Mouse (Mus musculus) right cerebral cortex, adult 18-20 months (tissue): Measurements from ENCODE around the gene Pdcd1lg2.

Experiments used
- DNase-seq: peaks from one replicate; pipeline ENCODE4 v3.0.0; 2022; ENCODE audit warnings: mixed read lengths

Pdcd1lg2 gene

GRCm38 (mm10) chr19:29410619-29411018 is at the start of gene Pdcd1lg2:
Gene Pdcd1lg2, plus strand, starts transcription at chr19:29410919.
- no peak for DNase-seq

DNA sequence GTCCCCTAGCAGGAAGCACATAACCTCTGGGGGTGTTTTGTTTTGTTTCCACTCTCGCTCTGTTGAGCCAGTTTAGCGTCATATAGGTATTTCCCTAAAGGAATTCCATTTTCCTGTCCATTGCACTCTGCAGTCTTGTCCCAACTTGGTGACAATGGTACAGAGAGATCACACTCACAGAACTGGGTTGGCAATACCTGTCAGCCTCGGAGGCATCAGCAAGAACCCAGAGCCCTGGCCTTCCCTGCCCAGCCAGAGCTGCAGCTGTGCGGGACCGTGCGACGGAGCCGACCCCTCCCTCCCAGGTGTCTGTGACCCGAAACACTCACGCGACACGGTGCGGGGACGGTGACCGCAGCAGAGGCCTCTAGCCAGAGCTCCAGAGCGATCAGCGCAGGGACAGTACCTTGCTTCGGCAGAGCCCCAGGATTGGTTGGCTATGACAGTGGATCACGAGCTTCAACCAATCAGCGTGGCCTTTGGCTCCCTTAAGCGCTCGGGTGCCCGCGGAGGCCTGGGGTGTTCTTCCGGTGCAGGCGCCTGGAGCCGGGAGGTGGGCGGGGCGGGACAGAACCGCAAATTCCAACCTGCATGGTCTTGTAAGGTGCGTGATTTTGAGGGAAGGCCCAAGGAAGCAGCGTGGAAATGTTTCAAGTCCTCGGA is 49.1 kb upstream of the Pdcd1lg2 start:
- peak; percentile 96 for DNase-seq

DNA sequence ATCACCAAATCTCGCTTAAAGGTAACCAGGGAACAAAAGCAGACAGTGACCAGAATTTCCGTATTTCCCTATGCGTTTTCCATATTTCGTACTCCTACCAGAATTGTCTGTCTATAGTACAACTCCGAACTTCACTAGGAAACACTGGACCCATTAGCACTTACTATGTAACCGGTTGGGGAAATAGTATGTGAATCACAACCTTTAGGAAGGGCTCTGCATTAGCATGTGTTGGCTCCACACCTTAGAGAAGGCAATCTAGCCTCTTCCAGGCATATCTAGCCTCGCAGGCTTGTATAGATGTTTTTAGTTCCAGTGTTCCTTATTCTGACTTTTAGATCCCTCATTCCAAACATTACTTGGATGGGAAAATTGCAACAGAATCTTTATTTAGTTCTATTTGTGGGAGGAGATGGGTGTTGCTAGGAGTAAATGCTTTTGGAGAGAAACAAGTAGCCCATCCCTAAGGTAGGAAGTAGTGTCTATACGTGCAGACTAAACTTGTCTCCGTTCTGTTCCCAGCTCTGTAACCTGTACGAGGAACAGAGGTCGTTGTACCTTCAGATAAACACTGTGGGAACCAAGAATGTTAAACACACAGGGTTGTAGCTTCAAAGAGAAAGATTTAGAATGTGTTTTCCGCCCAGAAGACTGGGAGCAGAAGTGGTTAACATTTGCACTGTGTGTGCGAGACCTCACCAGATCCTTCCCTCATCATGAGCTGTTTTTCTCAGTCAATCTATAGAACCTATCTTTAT is 48.4 kb upstream of the Pdcd1lg2 start:
- no peak for DNase-seq

- no peak for DNase-seq
These were observed 47.2 kb upstream of the Pdcd1lg2 start for GRCm38 (mm10) chr19:29363557-29363956.

- no peak for DNase-seq
These were observed 46.6 kb upstream of the Pdcd1lg2 start for GRCm38 (mm10) chr19:29364076-29364475.

DNA sequence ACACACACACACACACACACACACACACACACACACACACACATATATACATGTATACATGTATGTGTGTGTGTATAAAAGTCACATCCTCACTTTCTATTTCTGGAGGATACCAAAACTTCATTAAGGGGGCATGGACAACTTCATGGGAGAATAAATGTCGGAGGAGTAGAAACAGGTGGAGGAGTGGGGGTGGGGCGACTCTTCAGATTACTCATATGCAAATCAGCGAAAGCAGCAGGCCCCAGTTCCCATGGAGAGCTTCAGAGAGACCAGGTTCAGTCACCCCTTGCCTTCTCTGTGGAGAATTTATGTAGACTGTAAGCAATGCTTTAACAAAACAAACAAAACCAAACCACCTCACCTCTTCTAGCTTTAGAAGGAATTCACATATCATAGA is 45.6 kb upstream of the Pdcd1lg2 start:
- DNase-seq, result no peak

DNA sequence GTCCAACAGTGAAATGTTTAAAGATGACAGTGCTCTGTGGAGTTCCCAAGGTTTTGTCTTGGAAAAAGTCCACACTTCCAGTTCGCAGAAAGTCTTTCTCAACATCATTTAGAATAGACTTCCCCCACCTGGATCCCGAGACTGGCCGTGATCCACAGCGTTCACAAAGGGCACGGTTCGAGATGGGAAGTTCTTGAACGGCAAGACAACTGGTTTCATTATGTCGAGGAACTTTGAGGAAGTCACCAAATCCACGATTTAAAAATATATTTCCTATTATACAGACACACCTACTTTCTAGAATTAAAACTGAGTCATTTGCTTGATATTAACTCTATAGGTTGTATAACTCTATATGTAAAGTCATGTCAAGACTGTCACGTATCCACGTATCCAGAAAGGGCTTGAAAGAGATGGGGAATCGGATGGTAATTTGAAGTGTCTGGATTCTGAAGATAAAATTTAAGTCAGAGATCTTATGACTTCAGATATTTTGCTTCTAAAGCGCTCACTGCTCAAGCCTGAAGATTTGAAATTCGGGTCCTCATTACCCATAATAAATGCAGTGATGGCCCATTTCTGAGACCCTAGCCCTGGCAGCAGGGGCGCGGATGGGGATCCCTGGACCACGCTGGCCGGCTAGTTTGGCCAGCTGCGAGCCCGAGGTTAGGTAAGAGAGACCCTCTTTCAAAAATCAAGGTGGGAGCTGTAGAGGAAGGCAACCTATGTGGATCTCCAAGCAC is 44.3 kb upstream of the Pdcd1lg2 start:
- DNase-seq, result no peak

DNA sequence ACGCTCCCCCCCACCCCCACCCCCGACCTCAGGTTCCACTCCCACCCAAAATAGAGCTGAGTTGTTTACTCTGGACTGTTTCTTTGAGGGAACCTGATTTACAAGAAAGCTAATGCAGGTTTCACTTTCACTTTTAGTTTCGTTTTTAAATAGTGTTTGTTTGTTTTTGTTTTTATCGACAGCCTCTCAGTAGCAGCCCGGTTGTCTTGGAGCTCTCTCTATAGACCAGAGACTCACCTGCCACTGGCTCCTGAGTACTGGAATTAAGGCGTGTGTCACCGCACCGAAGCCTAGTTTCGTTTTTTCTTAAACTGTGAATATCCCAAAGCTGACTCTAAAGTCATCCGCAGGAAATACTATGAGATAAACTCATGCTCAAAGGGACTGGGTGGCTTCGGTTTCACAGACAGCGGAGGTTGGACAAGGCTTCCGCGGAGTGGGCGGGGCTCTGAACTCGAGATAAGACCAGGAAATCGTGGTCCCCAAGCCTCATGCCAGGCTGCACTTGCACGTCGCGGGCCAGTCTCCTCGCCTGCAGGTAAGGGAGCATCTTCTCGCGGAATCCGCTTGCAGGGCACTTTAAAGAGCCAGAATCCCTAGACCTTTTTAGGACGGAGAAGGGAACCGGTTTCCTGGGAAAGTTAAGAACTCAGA is 43.6 kb upstream of the Pdcd1lg2 start, which contains the start of the genes Plgrkt and Cd274:
Gene Plgrkt, minus strand, starts transcription at position 422 of the 654 bp plus-strand sequence.
Gene Cd274, plus strand, starts transcription at position 487 of the 654 bp plus-strand sequence.
- DNase-seq, result peak; percentile 65

GRCm38 (mm10) chr19:29368041-29368440 is 42.7 kb upstream of the Pdcd1lg2 start:
- DNase-seq, result no peak

DNA sequence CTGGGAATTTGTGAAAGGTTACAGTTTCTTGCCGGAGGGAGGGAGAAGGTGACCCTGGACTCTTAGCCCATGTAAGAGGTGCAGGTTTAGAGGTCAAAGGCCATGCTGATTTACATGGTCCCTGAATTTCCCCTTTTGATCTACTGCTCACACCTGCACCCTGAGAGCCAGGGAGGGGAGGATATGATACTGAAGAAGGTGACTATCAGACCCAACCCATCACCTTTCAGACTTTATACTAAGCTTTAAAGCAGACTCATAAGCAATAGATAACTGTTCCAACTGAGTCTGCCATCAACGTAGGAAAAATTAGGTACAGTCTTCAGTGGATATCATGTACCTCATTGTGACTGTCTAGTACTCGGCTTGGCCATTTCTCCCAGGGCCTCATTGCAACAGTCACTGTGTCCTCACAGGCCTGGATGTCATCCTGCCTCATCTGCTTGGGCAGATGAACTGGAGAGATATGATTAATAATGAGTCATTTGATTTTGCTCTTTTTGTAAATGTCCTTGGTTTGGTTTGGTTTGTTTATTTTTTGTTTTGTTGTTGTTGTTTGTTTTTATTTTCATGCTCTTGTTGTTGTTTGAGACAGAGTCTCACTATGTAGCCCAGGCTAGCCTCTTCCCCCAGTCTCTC is 41.9 kb upstream of the Pdcd1lg2 start:
- DNase-seq, result no peak

DNA sequence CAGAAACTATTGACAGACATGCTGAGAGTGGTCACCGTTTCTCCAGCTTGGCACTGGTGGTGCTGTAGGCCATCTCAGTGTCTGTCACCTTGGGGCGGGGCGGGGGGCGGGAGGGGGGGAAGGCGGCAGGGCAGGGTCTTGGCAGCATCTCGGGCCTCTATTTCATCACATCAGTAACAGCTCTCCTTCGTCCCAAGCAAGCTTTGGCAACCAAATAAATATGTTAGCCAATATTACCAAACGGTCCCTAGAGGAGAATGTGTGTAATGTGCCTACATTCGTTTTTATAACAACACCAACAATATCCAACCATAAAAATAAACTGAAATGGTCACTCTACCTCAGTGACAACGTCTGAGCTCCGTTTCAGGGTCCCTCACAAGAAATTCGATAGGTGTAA is 40.6 kb upstream of the Pdcd1lg2 start:
- no peak for DNase-seq

- DNase-seq, result no peak
These were observed 40.0 kb upstream of the Pdcd1lg2 start for GRCm38 (mm10) chr19:29370545-29371283.

GRCm38 (mm10) chr19:29371284-29372081 is 39.2 kb upstream of the Pdcd1lg2 start:
- DNase-seq, result no peak

DNA sequence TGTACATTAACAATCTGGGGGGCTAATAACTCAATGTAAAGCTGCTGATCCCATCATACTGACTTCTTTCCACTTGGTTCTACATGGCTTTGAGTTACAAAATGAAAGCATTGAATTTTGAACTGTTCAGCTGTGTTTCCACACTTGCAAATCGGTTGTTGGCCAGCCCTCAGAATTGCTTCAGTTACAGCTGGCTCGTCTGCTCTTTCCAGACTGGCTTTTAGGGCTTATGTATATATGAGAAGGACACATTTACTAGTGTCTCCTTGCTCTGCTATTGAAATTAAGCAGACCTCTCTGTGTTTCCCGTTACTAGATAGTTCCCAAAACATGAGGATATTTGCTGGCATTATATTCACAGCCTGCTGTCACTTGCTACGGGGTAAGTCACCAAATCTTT is 38.6 kb upstream of the Pdcd1lg2 start:
- peak; percentile 32 for DNase-seq

- no peak for DNase-seq
These were observed 38.1 kb upstream of the Pdcd1lg2 start for GRCm38 (mm10) chr19:29372621-29373020.

DNA sequence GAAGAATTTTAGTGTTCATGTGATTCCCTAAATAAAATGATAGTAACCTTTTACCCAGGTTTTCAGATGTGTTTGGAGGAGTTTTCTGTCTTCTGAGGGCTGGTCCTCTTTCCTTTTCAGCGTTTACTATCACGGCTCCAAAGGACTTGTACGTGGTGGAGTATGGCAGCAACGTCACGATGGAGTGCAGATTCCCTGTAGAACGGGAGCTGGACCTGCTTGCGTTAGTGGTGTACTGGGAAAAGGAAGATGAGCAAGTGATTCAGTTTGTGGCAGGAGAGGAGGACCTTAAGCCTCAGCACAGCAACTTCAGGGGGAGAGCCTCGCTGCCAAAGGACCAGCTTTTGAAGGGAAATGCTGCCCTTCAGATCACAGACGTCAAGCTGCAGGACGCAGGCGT is 37.3 kb upstream of the Pdcd1lg2 start:
- no peak for DNase-seq

DNA sequence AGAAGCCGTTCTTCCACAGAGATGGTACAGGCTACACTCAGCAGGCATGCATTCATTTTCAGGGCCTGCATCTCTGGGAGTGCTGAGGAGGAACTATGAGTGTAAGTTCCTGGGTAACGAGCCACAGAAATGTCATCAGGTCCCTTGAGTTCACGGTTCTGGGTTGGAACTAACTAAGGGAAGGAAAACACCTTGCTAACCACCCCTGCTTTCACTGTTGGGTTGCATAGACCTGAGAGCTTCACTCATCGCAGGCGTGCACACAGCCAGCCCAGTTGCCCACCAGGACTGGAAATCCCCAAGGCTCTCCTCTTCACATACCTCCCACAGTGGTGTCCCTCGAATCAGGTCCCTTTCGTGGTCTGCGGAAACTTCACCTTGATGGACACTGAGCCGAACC is 35.8 kb upstream of the Pdcd1lg2 start:
- no peak for DNase-seq

DNA sequence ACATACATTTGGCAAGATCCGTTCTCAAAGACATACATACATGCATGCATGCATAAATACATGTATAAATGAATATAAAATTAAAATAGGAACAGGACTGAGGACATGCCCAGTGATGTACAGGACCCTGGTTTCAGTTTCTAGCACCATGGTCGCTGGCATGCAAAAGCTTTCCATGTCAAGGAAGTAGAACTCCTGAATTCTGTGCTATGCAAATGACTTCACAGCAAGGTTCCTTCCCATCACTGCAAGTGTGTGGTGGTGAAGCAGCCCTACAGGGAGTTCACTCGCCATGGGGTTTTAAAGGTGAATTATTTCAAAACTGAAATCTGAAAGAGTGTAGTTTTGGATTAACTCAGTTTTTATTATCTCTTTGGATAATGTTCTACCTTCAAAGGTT is 34.3 kb upstream of the Pdcd1lg2 start:
- no peak for DNase-seq

GRCm38 (mm10) chr19:29379839-29380603 is 30.7 kb upstream of the Pdcd1lg2 start:
- DNase-seq, result no peak

DNA sequence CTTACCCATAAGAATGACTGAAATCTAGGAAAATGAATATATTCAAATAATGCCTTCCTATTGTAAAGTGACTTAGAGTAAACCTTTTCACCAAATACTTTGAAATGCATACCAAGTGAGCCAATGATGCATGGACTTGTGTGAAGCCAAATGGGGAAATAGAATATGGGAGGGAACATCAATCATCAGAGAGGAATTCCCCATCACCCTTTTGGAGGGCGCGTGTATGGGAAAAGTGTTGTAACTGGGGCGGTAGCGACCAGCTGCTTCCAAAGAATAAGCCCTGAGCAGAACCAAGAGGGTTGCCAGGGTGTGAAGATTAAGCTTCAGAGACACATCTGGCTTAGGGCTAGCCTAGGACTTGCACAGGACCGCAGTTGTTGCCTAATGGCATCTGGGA is 27.4 kb upstream of the Pdcd1lg2 start:
- DNase-seq, result no peak
